Mouse (Mus musculus): ENCODE results near the gene Cdx2. TPM values are rescaled to one million over a fixed set of nuclear protein-coding genes. Genes with fewer than 3 reads are reported as not detected.

Gene Cdx2
- polyA plus RNA-seq, 1 experiment from 2014 or later: not detected

GRCm38 (mm10) chr5:147274174-147275141 is 32.6 kb downstream of the Cdx2 start:
- WGBS: under 1% methylated on average over 48 of the region's 48 CpGs

DNA sequence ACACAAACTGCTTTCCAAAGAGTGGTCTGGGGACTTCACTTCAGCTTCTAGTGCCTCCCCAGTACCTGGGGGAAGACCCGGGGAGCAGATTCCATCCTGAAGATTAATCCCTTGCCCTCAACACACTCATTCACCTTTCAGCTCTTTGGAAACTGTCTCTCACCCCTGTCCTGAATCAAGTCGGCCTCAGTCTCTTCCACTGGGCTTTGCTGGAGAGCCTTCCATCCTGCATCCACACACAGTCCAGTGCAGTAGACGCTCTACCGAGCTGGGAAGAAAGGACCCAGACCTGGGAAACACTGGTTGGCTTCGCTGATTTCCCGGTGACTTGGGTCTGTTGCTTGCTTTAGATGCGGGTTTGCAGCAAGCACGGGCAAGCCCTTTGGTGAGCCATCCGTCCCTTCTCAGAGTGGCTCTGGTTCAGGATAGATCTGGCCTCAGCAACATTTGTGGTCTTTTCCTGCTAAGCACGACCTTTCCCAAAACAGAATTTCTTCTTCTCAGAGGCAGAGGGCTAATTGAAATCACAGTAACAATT is 34.2 kb downstream of the Cdx2 start:
- Histone ChIP-seq H3K9ac (no peak overlapping the region), H3K4me1 (peaks cover 4% of the 10 kb centered on the region; the same call in 1 of the 2 replicates), H3K27me3 (replicated peaks) (peaks cover 96% of the 10 kb centered on the region), H3K36me3 (replicated peaks) (no peaks in the 10 kb centered on the region), H3K4me2 (no peak overlapping the region), H3K4me3 (no peak overlapping the region), H3K27ac (no peak overlapping the region), H3K9me3 (no peaks in the 10 kb centered on the region)
- WGBS: 1% methylated on average over 10 of the region's 10 CpGs
- no peak for ATAC-seq (replicated peaks)

More at GRCm38 (mm10) chr5:147274174-147275141, 32.6 kb downstream of the Cdx2 start:
- Histone ChIP-seq H3K4me1 (peaks cover 4% of the 10 kb centered on the region; the same call in 1 of the 2 replicates), H3K27me3 (replicated peaks) (peaks cover 94% of the 10 kb centered on the region), H3K9ac (no peak overlapping the region), H3K36me3 (replicated peaks) (no peaks in the 10 kb centered on the region), H3K27ac (no peak overlapping the region), H3K4me2 (no peak overlapping the region), H3K4me3 (no peak overlapping the region), H3K9me3 (no peaks in the 10 kb centered on the region)
- no peak for ATAC-seq (replicated peaks)

- Histone ChIP-seq H3K9me3 (no peaks in the 10 kb centered on the region), H3K9ac (no peak overlapping the region), H3K27ac (no peak overlapping the region), H3K4me3 (no peak overlapping the region), H3K4me2 (no peak overlapping the region), H3K4me1 (peaks cover 4% of the 10 kb centered on the region; the same call in 1 of the 2 replicates), H3K27me3 (replicated peaks) (peaks cover 94% of the 10 kb centered on the region), H3K36me3 (replicated peaks) (no peaks in the 10 kb centered on the region)
- ATAC-seq (replicated peaks): no peak
- WGBS: 2% methylated on average over 12 of the region's 12 CpGs
These were observed 34.8 kb downstream of the Cdx2 start for GRCm38 (mm10) chr5:147272046-147272807.

- Histone ChIP-seq H3K36me3 (replicated peaks) (no peaks in the 10 kb centered on the region), H3K4me1 (peaks cover 4% of the 10 kb centered on the region; the same call in 1 of the 2 replicates), H3K9me3 (no peaks in the 10 kb centered on the region), H3K27me3 (replicated peaks) (peaks cover 92% of the 10 kb centered on the region), H3K9ac (no peak overlapping the region), H3K27ac (no peak overlapping the region), H3K4me3 (no peak overlapping the region), H3K4me2 (no peak overlapping the region)
- ATAC-seq (replicated peaks): no peak
- 1% methylated on average over 29 of the region's 29 CpGs for WGBS
These were observed 36.1 kb downstream of the Cdx2 start for GRCm38 (mm10) chr5:147270673-147271655.

- ATAC-seq (replicated peaks): no peak
- H3K27me3 ChIP-seq (replicated peaks): peaks cover 92% of the 10 kb centered on the region
- no peak within 1 kb of the TSS for H3K9ac ChIP-seq
- no peak within 1 kb of the TSS for H3K4me3 ChIP-seq
- 2% methylated on average over 44 of the region's 44 CpGs for WGBS
- H3K27ac ChIP-seq: no peak within 1 kb of the TSS
- H3K36me3 ChIP-seq (replicated peaks): no peaks in the 10 kb centered on the region
- no peak within 1 kb of the TSS for H3K4me2 ChIP-seq
- H3K4me1 ChIP-seq: peaks cover 4% of the 10 kb centered on the region; the same call in 1 of the 2 replicates
- H3K9me3 ChIP-seq: no peaks in the 10 kb centered on the region
These were observed 37.0 kb downstream of the Cdx2 start, which contains the start of gene Pdx1 for GRCm38 (mm10) chr5:147269926-147270672. Gene Pdx1, plus strand, starts transcription at chr5:147269959.

GRCm38 (mm10) chr5:147269371-147269770 is 37.7 kb downstream of the Cdx2 start:
- 9% methylated on average over 6 of the region's 6 CpGs for WGBS
- H3K27me3 ChIP-seq (replicated peaks): peaks cover 90% of the 10 kb centered on the region
- H3K9ac ChIP-seq: no peak overlapping the region
- no peak overlapping the region for H3K4me3 ChIP-seq
- peaks cover 2% of the 10 kb centered on the region; the same call in 1 of the 2 replicates for H3K4me1 ChIP-seq
- H3K4me2 ChIP-seq: no peak overlapping the region
- H3K27ac ChIP-seq: no peak overlapping the region
- H3K36me3 ChIP-seq (replicated peaks): no peaks in the 10 kb centered on the region
- ATAC-seq (replicated peaks): no peak
- no peaks in the 10 kb centered on the region for H3K9me3 ChIP-seq

DNA sequence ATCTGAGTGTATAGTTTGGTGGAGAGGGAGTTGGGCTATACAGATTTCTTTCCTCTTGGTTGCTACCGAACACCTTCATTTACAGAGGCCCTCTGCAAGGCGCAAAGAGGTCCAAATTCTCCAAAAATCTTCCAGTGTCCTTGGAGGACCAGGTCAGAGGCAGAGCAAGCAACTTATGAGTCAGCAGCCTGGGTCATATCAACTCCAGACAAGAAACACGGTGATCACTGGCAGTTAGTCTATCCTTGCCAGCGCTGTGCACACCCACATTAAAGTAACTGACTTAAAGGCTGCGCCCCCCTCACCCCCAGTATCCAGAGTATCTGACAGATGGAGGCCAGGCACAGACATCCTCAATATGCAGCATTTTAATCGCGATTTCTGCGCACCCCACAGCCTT is 38.3 kb downstream of the Cdx2 start:
- Histone ChIP-seq H3K27ac (no peak overlapping the region), H3K27me3 (replicated peaks) (peaks cover 91% of the 10 kb centered on the region), H3K36me3 (replicated peaks) (no peaks in the 10 kb centered on the region), H3K9ac (no peak overlapping the region), H3K9me3 (no peaks in the 10 kb centered on the region), H3K4me2 (no peak overlapping the region), H3K4me3 (no peak overlapping the region), H3K4me1 (no peaks in the 10 kb centered on the region; the same call in 1 of the 2 replicates)
- WGBS: 1% methylated on average over 8 of the region's 8 CpGs
- ATAC-seq (replicated peaks): no peak

- peaks cover 84% of the 10 kb centered on the region for H3K27me3 ChIP-seq (replicated peaks)
- H3K4me1 ChIP-seq: no peaks in the 10 kb centered on the region; the same call in 1 of the 2 replicates
- H3K9ac ChIP-seq: no peak overlapping the region
- no peak for ATAC-seq (replicated peaks)
- H3K9me3 ChIP-seq: no peaks in the 10 kb centered on the region
- no peak overlapping the region for H3K4me2 ChIP-seq
- no peaks in the 10 kb centered on the region for H3K36me3 ChIP-seq (replicated peaks)
- H3K4me3 ChIP-seq: no peak overlapping the region
- WGBS: 15% methylated on average over 6 of the region's 6 CpGs
- no peak overlapping the region for H3K27ac ChIP-seq
These were observed 39.6 kb downstream of the Cdx2 start for GRCm38 (mm10) chr5:147267434-147267833.

GRCm38 (mm10) chr5:147263945-147264344 is 43.1 kb downstream of the Cdx2 start:
- H3K9ac ChIP-seq: no peak overlapping the region
- no peak for ATAC-seq (replicated peaks)
- no peaks in the 10 kb centered on the region for H3K4me1 ChIP-seq
- peaks cover 58% of the 10 kb centered on the region for H3K27me3 ChIP-seq (replicated peaks)
- H3K4me2 ChIP-seq: no peak overlapping the region
- no peaks in the 10 kb centered on the region for H3K36me3 ChIP-seq (replicated peaks)
- WGBS: 54% methylated on average over 4 of the region's 4 CpGs
- H3K27ac ChIP-seq: no peak overlapping the region
- H3K9me3 ChIP-seq: no peaks in the 10 kb centered on the region
- H3K4me3 ChIP-seq: no peak overlapping the region

DNA sequence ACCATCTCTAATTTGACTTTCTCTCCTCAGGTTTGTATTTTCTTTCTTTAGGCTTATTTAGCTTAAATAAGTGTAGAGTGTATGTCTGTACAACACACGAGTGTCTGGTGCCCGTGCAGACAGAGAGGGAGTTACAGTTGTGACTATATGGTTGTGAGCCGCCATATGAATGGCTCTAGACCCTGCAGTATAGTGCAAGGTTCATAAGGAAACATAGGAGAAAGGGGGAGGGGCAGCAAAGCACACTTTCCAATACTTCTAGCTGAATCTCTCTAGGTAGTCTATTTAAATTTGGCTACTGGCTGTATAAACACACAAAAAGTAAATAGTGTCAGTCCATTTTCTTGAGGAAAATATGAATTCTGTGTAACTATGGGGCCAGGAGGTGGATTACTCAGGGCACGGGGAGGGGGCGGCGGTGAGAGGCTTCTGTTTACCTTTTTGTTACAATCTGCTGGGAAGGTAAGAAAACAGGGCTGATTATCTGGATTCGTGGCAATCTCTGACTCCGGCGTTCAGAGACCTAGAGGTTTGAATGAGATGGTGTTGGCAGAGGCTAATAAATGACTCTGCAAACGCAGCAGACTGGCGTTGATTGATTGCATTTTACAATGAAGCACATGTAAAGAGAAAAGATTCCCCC is 45.0 kb downstream of the Cdx2 start:
- 65% methylated on average over 11 of the region's 11 CpGs for WGBS
- no peak for ATAC-seq (replicated peaks)
- no peaks in the 10 kb centered on the region for H3K9me3 ChIP-seq
- H3K4me2 ChIP-seq: no peak overlapping the region
- H3K9ac ChIP-seq: no peak overlapping the region
- peaks cover 41% of the 10 kb centered on the region for H3K27me3 ChIP-seq (replicated peaks)
- no peaks in the 10 kb centered on the region for H3K36me3 ChIP-seq (replicated peaks)
- no peaks in the 10 kb centered on the region for H3K4me1 ChIP-seq
- no peak overlapping the region for H3K4me3 ChIP-seq
- no peak overlapping the region for H3K27ac ChIP-seq
